Mouse (Mus musculus): ENCODE data around the gene Krtdap.

GRCm38 (mm10) chr7:30826660-30827059 is 39.0 kb downstream of the Krtdap start:
- TF ChIP-seq CTCF (IDR thresholded peaks at IDR 0.05; ENCODE audit: low read depth) (no peak), EP300 (optimal IDR thresholded peaks at IDR 0.05) (no peak)

Measured in stomach, postnatal 0 days (tissue).